Mouse (Mus musculus) neural tube, embryonic 12.5 days (tissue): Measurements from ENCODE around the gene Mpp5. TPM values are rescaled to one million over a fixed set of nuclear protein-coding genes. Genes with fewer than 3 reads are reported as not detected.
A peak's percentile ranks its signal among the peaks of the same experiment; 100 is the strongest.

Source experiments
- ATAC-seq: fragments of 200-750 bp; cut with Nextera tagmentation; 2 replicates; pipeline ENCODE4 v1.8.0; 2017; ENCODE audit warnings: low read depth, mild to moderate bottlenecking, moderate TSS enrichment, moderate library complexity; ENCODE audit not compliant: low FRiP score
- H3K27ac ChIP-seq: fragments of 300-500 bp; sonication (generic); 2 replicates; pipeline ENCODE4 v1.5.1; 2016
- H3K27me3 ChIP-seq: fragments of 300-500 bp; sonication (generic); replicated peaks from 2 replicates; pipeline ENCODE4 v1.6.1; 2016; ENCODE audit warnings: mild to moderate bottlenecking
- H3K36me3 ChIP-seq: fragments of 300-500 bp; sonication (generic); 2 replicates; pipeline ENCODE4 v1.6.1; 2016; ENCODE audit warnings: mild to moderate bottlenecking
- H3K4me1 ChIP-seq: fragments of 300-500 bp; sonication (generic); 2 replicates; pipeline ENCODE4 v1.6.1; 2016
- H3K4me2 ChIP-seq: fragments of 300-500 bp; sonication (generic); replicated peaks from 2 replicates; pipeline ENCODE4 v1.6.1; 2016; ENCODE audit warnings: mild to moderate bottlenecking
- H3K4me3 ChIP-seq: fragments of 300-500 bp; sonication (generic); 2 replicates; pipeline ENCODE4 v1.5.1; 2016
- H3K9ac ChIP-seq: fragments of 300-500 bp; sonication (generic); 2 replicates; pipeline ENCODE4 v1.6.1; 2016; ENCODE audit warnings: mild to moderate bottlenecking
- H3K9me3 ChIP-seq: fragments of 300-500 bp; sonication (generic); 2 replicates; pipeline ENCODE4 v1.6.1; 2016; ENCODE audit warnings: mild to moderate bottlenecking
- WGBS: fragments of 180-500 bp; shearing (Covaris S2); methylation state at CpG from one replicate; pipeline ENCODE4 v1.1.7; 2016; 5-methylcytosine and 5-hydroxymethylcytosine counted together
- polyA plus RNA-seq: library from polyadenylated mRNA; unstranded; fragments of >200 nt; fragmentation: Nextera tagmentation; extraction: Ambion mirVana; gene quantifications from 2 replicates; pipeline ENCODE4 v1.2.1, GENCODE M21; 2016

Gene Mpp5
- polyA plus RNA-seq = 22.2 and 23.8 TPM in 2 replicates

GRCm38 (mm10) chr12:78748557-78749377, at the start of gene Mpp5:
Gene Mpp5 (plus strand): TSS chr12:78748907.
- peak within 1 kb of the TSS; percentile 83 for H3K4me3 ChIP-seq
- no peaks in the 10 kb centered on the region for H3K9me3 ChIP-seq
- no peaks in the 10 kb centered on the region for H3K36me3 ChIP-seq
- peak within 1 kb of the TSS; percentile 72; the same call in 1 of the 2 replicates for H3K27ac ChIP-seq
- H3K27me3 ChIP-seq = no peaks in the 10 kb centered on the region
- under 1% methylated on average over 93 of the region's 98 CpGs for WGBS
- peak within 1 kb of the TSS; percentile 88 for H3K9ac ChIP-seq
- H3K4me2 ChIP-seq = peak within 1 kb of the TSS; percentile 94
- ATAC-seq = peak; percentile 100
- no peaks in the 10 kb centered on the region for H3K4me1 ChIP-seq

- WGBS = 80% methylated on average over 2 of the region's 2 CpGs
Observed at GRCm38 (mm10) chr12:78717783-78718182, 30.9 kb upstream of the Mpp5 start.

DNA sequence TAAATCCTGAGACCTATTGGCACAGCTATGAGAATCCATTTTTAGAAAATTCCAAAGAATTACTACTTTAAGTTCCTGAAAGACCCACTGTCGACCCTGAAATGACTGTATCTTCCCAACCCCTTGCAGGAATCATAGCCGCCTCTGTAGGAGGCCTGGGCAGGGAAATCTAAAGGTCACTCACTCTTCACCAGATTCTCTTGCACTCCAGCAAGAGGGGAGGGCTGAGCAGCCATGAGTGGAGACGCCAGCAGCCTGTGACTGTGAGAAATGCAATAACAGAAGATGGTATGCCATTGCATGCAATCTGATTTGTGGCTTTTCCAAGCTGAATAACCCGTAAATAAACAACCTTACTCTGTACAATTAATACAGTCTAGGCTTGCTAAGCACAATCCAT, 21.0 kb upstream of the Mpp5 start:
- Histone ChIP-seq H3K27me3 (no peaks in the 10 kb centered on the region), H3K4me1 (no peaks in the 10 kb centered on the region), H3K36me3 (no peaks in the 10 kb centered on the region), H3K4me2 (no peak overlapping the region), H3K4me3 (no peak overlapping the region), H3K27ac (no peak overlapping the region), H3K9me3 (no peaks in the 10 kb centered on the region), H3K9ac (no peak overlapping the region)
- WGBS = 68% methylated on average over 4 of the region's 4 CpGs
- ATAC-seq = no peak

More at GRCm38 (mm10) chr12:78717783-78718182, 30.9 kb upstream of the Mpp5 start:
- no peak for ATAC-seq
- Histone ChIP-seq H3K4me1 (no peaks in the 10 kb centered on the region), H3K9me3 (no peaks in the 10 kb centered on the region), H3K36me3 (no peaks in the 10 kb centered on the region), H3K9ac (no peak overlapping the region), H3K27ac (no peak overlapping the region), H3K27me3 (no peaks in the 10 kb centered on the region), H3K4me3 (no peak overlapping the region), H3K4me2 (no peak overlapping the region)

DNA sequence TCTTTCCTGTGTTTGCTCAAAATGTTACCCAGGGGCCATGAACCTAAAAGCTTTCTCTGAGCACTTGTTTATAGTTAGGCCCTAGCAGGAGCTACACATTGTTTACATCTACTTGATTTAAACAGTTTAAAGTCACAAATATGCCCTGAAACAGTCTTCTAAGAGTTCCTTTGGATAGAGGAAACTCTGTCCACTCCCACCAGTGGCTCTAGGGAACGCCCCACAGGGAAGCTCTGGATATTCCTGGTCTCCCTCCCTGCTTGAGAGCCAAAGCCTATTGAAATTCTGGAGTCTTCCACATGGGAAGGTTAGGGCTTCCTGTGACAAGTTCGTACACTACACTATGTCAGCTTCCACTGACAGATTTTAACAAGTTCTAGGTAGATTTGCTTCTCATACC, 9.1 kb upstream of the Mpp5 start:
- ATAC-seq = no peak
- H3K4me3 ChIP-seq = no peak overlapping the region
- H3K27me3 ChIP-seq = no peaks in the 10 kb centered on the region
- H3K9ac ChIP-seq = no peak overlapping the region
- no peaks in the 10 kb centered on the region for H3K36me3 ChIP-seq
- no peaks in the 10 kb centered on the region for H3K9me3 ChIP-seq
- H3K4me1 ChIP-seq = no peaks in the 10 kb centered on the region
- 78% methylated on average over 2 of the region's 2 CpGs for WGBS
- H3K4me2 ChIP-seq = no peak overlapping the region
- no peak overlapping the region for H3K27ac ChIP-seq

DNA sequence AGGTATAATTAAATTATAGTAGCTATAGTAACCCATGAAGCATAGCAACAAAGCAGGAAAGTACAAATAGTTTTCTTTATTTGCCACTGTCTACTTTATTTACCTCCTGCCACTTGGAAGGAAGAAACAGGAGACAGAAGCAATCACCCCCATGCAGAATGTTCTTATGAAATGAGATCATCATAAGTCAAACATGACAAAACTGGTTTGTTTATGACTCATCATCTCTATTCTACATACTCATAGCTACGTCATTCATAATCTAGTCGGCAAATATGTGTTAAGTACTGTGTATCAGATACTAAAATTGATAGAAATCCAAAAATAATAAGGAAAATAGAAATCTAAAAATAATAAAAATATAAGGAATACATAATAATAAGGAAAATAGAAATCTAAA, 8.4 kb upstream of the Mpp5 start:
- no peak for ATAC-seq
- no peaks in the 10 kb centered on the region for H3K36me3 ChIP-seq
- no peaks in the 10 kb centered on the region for H3K27me3 ChIP-seq
- 91% methylated on average over 2 of the region's 2 CpGs for WGBS
- H3K27ac ChIP-seq = no peak overlapping the region
- no peak overlapping the region for H3K4me3 ChIP-seq
- no peak overlapping the region for H3K4me2 ChIP-seq
- H3K9me3 ChIP-seq = no peaks in the 10 kb centered on the region
- H3K9ac ChIP-seq = no peak overlapping the region
- H3K4me1 ChIP-seq = no peaks in the 10 kb centered on the region

- Histone ChIP-seq H3K27ac (no peak overlapping the region), H3K4me1 (no peaks in the 10 kb centered on the region), H3K4me2 (no peak overlapping the region), H3K9me3 (no peaks in the 10 kb centered on the region), H3K9ac (no peak overlapping the region), H3K4me3 (no peak overlapping the region), H3K36me3 (no peaks in the 10 kb centered on the region), H3K27me3 (no peaks in the 10 kb centered on the region)
- no peak for ATAC-seq
- WGBS = 70% methylated on average over 6 of the region's 6 CpGs
Observed at GRCm38 (mm10) chr12:78746226-78746625, 2.5 kb upstream of the Mpp5 start.

DNA sequence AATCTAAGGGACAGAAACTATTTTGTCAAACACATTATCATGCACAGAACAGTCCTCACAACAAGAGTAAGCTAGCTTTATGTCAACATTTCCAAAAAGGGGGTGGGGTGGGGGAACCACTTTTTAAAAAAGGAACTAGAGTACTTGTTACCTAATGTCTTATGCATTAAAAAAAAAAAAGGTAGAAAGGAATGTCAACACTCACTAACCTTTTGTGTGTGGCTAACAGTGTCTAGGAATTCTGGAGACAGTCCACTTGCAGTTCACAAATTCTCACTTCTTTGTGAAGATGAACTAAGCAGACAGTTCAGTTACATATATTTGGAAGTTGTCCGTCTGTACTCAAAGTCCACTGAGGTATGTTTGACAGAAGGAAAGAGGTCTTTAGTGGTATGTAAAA, 1.3 kb upstream of the Mpp5 start:
- Histone ChIP-seq H3K27me3 (no peaks in the 10 kb centered on the region), H3K4me2 (peak overlapping the region; percentile 94)

DNA sequence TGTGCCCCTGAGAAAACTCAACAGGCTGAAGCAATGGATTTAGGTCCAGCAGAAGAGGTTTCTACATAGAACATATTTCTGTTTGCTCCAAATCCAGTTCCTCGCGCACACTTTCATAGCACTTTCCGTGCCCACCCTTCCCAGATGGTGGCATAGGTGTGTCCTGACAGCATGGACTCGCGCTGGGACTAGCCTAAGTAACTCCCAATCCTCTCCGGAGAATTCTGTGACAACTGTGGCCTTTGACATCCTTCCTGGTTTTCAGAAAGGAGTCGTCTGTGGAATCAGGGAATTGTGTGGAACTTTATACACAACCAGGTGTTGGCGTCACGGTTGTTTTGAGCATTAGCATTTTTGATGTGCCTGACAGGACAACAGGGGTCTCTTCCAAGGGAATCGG, 594 bp upstream of the Mpp5 start:
- H3K4me2 ChIP-seq = peak overlapping the region; percentile 94
- no peaks in the 10 kb centered on the region for H3K9me3 ChIP-seq
- peak overlapping the region; percentile 38 for H3K9ac ChIP-seq
- peak; percentile 39 for ATAC-seq
- WGBS = under 1% methylated on average over 10 of the region's 10 CpGs
- H3K4me1 ChIP-seq = no peaks in the 10 kb centered on the region
- peak overlapping the region; percentile 83 for H3K4me3 ChIP-seq
- H3K36me3 ChIP-seq = no peaks in the 10 kb centered on the region
- no peak overlapping the region for H3K27ac ChIP-seq
- H3K27me3 ChIP-seq = no peaks in the 10 kb centered on the region

More for the DNA sequence above, 1.3 kb upstream of the Mpp5 start:
- no peak for ATAC-seq
- Histone ChIP-seq H3K36me3 (no peaks in the 10 kb centered on the region), H3K4me3 (no peak overlapping the region), H3K4me1 (no peaks in the 10 kb centered on the region), H3K9ac (no peak overlapping the region), H3K27ac (no peak overlapping the region), H3K9me3 (no peaks in the 10 kb centered on the region)
- 50% methylated on average over 1 of the region's 1 CpGs for WGBS

DNA sequence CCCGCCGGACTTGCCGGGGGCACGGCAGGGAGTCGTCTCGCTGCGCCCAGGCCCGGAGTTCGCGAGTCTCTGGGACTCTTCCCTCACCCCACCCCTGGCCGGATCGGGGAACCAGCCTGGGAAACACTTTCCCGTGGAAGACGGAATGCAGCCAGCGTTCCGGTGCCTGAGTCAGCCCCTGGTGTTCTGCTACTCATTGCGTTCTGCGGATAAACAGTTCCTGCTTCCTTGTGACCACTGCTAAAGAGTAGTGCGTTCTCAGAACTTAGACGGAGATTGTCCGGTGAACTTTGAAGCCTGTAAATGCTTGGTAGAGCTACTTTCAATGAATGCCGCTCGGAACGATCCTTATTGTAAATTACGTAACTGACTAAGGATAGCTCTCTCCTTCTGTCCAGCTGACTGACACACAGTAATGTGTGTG, 683 bp downstream of the Mpp5 start:
- Histone ChIP-seq H3K4me2 (peak overlapping the region; percentile 94), H3K4me3 (peak overlapping the region; percentile 83), H3K9me3 (no peaks in the 10 kb centered on the region), H3K36me3 (no peaks in the 10 kb centered on the region), H3K27me3 (no peaks in the 10 kb centered on the region), H3K27ac (peak overlapping the region; percentile 72; the same call in 1 of the 2 replicates), H3K9ac (peak overlapping the region; percentile 88), H3K4me1 (no peaks in the 10 kb centered on the region)
- peak; percentile 41 for ATAC-seq
- WGBS = under 1% methylated on average over 25 of the region's 25 CpGs

DNA sequence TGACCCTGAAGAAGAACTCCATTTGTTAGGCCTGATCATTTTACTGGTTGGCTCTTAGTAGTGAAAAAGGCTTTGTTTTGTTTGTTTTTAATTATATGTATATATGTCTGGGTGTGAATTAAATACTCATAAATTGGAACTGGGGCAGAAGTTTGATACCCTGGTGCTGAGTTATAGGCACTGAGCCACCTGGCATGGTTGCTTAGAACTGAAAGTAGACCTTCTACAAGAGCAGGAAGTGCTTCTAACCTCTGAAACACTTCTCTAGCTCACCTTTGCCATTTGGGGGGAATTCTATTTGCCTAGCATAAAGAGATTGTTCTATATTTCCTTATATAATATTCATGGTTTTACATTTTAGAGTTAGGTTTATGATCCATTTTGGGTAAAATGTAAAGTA, 13.3 kb downstream of the Mpp5 start:
- Histone ChIP-seq H3K36me3 (no peaks in the 10 kb centered on the region), H3K9ac (no peak overlapping the region), H3K27me3 (no peaks in the 10 kb centered on the region), H3K4me1 (no peaks in the 10 kb centered on the region), H3K27ac (no peak overlapping the region), H3K4me2 (no peak overlapping the region), H3K4me3 (no peak overlapping the region), H3K9me3 (no peaks in the 10 kb centered on the region)
- no peak for ATAC-seq

DNA sequence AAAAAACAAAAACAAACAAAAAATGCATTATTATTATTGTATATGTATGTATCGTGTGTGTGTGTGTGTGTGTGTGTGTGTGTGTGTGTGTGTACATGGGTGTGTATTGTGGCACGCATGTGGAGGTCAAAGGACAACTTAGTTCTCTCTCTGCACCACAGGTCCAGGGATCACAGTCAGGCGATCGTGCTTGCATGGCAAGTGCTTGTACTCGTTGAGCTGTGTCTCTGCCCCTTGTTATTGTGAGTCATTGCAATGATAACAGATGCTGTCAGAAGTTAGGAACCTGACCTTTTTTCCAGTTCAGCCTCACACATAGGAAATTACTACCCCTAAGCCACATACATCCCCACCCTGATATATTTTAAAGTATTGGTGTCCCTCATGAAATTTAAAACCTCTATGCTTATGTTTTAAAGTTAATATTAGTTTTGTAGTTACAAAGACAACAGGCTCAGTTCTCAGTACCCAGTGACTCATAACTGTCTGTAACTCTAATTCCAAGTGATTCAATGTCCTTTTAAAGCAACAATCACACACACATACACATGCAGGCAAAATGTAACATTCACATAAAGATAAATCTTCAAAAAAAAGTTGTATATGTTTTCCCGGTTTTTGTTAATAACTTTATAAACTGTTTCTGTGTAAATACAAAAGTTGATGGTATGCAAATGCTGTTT, 20.5 kb downstream of the Mpp5 start:
- no peak overlapping the region for H3K4me3 ChIP-seq
- H3K4me2 ChIP-seq = no peak overlapping the region
- ATAC-seq = no peak
- no peak overlapping the region for H3K9ac ChIP-seq
- no peaks in the 10 kb centered on the region for H3K4me1 ChIP-seq
- no peaks in the 10 kb centered on the region for H3K27me3 ChIP-seq
- no peak overlapping the region for H3K27ac ChIP-seq
- H3K9me3 ChIP-seq = no peaks in the 10 kb centered on the region
- peaks cover 2% of the 10 kb centered on the region; the same call in 1 of the 2 replicates for H3K36me3 ChIP-seq
- 86% methylated on average over 6 of the region's 6 CpGs for WGBS

DNA sequence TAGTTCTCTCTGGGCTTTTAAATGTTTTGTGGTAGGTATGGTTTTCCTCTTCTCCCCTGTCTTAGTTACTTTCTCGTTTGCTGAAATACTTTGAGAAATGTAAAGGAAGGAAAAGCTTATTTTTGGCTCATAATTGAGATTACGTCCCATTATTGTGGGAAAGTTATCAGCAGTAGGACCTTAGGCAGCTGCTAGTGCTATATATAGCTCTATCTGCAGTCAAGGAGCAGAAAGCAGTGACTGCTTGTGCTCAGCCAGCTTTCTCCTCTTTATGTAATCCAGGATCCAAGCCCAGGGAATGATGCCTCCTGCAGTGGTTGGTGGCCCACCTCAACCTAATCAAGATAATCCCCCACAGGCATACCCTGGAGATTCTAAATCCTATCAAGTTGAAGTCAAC, 24.5 kb downstream of the Mpp5 start:
- Histone ChIP-seq H3K4me1 (0 out of 2 replicates have a peak, but pooled peaks cover 5% of the 10 kb centered on the region), H3K9me3 (no peaks in the 10 kb centered on the region), H3K9ac (no peak overlapping the region), H3K27ac (no peak overlapping the region), H3K4me3 (no peak overlapping the region), H3K4me2 (no peak overlapping the region), H3K27me3 (no peaks in the 10 kb centered on the region), H3K36me3 (peaks cover 2% of the 10 kb centered on the region; the same call in 1 of the 2 replicates)
- WGBS = 75% methylated on average over 2 of the region's 2 CpGs
- ATAC-seq = no peak
